Mouse (Mus musculus) megakaryocyte, embryonic 14.5 days (primary cell): Measurements from ENCODE around the gene Cartpt. TPM values are rescaled to one million over a fixed set of nuclear protein-coding genes. Genes with fewer than 3 reads are reported as not detected.
"Not testable (repeated sequence)": the region's sequence is repeated elsewhere in the genome, so short reads cannot be mapped to it uniquely, and the experiment has no call there.

Experiments used
- H3K27me3 ChIP-seq: replicated peaks from 2 replicates; pipeline ENCODE3; 2012; ENCODE audit warnings: inconsistent platforms
- H3K36me3 ChIP-seq: replicated peaks from 2 replicates; pipeline ENCODE3; 2012; ENCODE audit warnings: low read length, inconsistent platforms, mixed read lengths
- H3K4me1 ChIP-seq: 2 replicates; pipeline ENCODE4 v1.6.1; 2012; ENCODE audit warnings: inconsistent platforms
- H3K4me3 ChIP-seq: replicated peaks from 2 replicates; pipeline ENCODE3; 2012; ENCODE audit warnings: moderate library complexity, mild to moderate bottlenecking, inconsistent platforms
- H3K9me3 ChIP-seq: 2 replicates; pipeline ENCODE4 v1.6.1; 2012; ENCODE audit warnings: inconsistent platforms
- FLI1 ChIP-seq: IDR thresholded peaks from 2 replicates; pipeline ENCODE4 v1.6.1; 2012; ENCODE audit warnings: low read length, inconsistent platforms, mixed read lengths
- GATA1 ChIP-seq: IDR thresholded peaks from 3 replicates; pipeline ENCODE4 v1.6.1; 2012; ENCODE audit warnings: mixed read lengths, low read length, inconsistent platforms, borderline replicate concordance
- polyA plus RNA-seq: library from polyadenylated mRNA; stranded (reverse); fragments of >175 nt; gene quantifications from 2 replicates; pipeline ENCODE4 v1.2.3, GENCODE M21; 2012; ENCODE audit warnings: low replicate concordance; ENCODE audit not compliant: insufficient read depth

Cartpt gene
- polyA plus RNA-seq, 1 experiment, result not detected

- no peak overlapping the region for H3K4me3 ChIP-seq
- H3K27me3 ChIP-seq, result peaks cover 36% of the 10 kb centered on the region
- H3K4me1 ChIP-seq, result no peaks in the 10 kb centered on the region; the same call in 1 of the 2 replicates
- no peaks in the 10 kb centered on the region for H3K9me3 ChIP-seq
- H3K36me3 ChIP-seq, result no peaks in the 10 kb centered on the region
- TF ChIP-seq GATA1 (no peak), FLI1 (no peak)
Observed at GRCm38 (mm10) chr13:99915632-99916031, 14.7 kb upstream of the Cartpt start.

- H3K36me3 ChIP-seq, result no peaks in the 10 kb centered on the region
- 0 out of 2 replicates have a peak, but pooled peaks cover 18% of the 10 kb centered on the region for H3K9me3 ChIP-seq
- no peak overlapping the region for H3K4me3 ChIP-seq
- peaks cover 14% of the 10 kb centered on the region for H3K4me1 ChIP-seq
- TF ChIP-seq FLI1 (no peak), GATA1 (no peak)
- peaks cover 46% of the 10 kb centered on the region for H3K27me3 ChIP-seq
Observed at GRCm38 (mm10) chr13:99900557-99900892, 366 bp downstream of the Cartpt start.

- Histone ChIP-seq H3K36me3 (no peaks in the 10 kb centered on the region), H3K4me1 (peaks cover 14% of the 10 kb centered on the region), H3K27me3 (peaks cover 44% of the 10 kb centered on the region), H3K4me3 (no peak overlapping the region), H3K9me3 (0 out of 2 replicates have a peak, but pooled peaks cover 18% of the 10 kb centered on the region)
- TF ChIP-seq GATA1, result no peak
- no peak for TF ChIP-seq FLI1
Observed at GRCm38 (mm10) chr13:99899670-99900556, 978 bp downstream of the Cartpt start.

GRCm38 (mm10) chr13:99898816-99899215 is 2.1 kb downstream of the Cartpt start:
- Histone ChIP-seq H3K4me3 (no peak overlapping the region), H3K27me3 (peaks cover 43% of the 10 kb centered on the region), H3K9me3 (0 out of 2 replicates have a peak, but pooled peaks cover 18% of the 10 kb centered on the region), H3K36me3 (no peaks in the 10 kb centered on the region), H3K4me1 (peaks cover 14% of the 10 kb centered on the region)
- TF ChIP-seq FLI1 (no peak), GATA1 (no peak)

- Histone ChIP-seq H3K9me3 (peaks cover 10% of the 10 kb centered on the region), H3K27me3 (peaks cover 18% of the 10 kb centered on the region), H3K4me1 (no peaks in the 10 kb centered on the region; the same call in 1 of the 2 replicates), H3K36me3 (no peaks in the 10 kb centered on the region), H3K4me3 (no peak overlapping the region)
- no peak for TF ChIP-seq FLI1
- TF ChIP-seq GATA1, result no peak
Observed at GRCm38 (mm10) chr13:99885636-99886035, 15.3 kb downstream of the Cartpt start.

- H3K27me3 ChIP-seq, H3K4me3 ChIP-seq, H3K4me1 ChIP-seq, H3K36me3 ChIP-seq: not testable (repeated sequence)
- H3K9me3 ChIP-seq, result peaks cover 20% of the 10 kb centered on the region
Observed at GRCm38 (mm10) chr13:99881774-99882173, 19.1 kb downstream of the Cartpt start.

- Histone ChIP-seq H3K9me3 (peaks cover 20% of the 10 kb centered on the region), H3K4me3 (no peak overlapping the region), H3K27me3 (peaks cover 2% of the 10 kb centered on the region), H3K4me1 (no peaks in the 10 kb centered on the region; the same call in 1 of the 2 replicates), H3K36me3 (no peaks in the 10 kb centered on the region)
- TF ChIP-seq GATA1 (no peak), FLI1 (no peak)
Observed at GRCm38 (mm10) chr13:99879696-99880095, 21.2 kb downstream of the Cartpt start.

GRCm38 (mm10) chr13:99872059-99872458 is 28.8 kb downstream of the Cartpt start:
- peaks cover 14% of the 10 kb centered on the region for H3K9me3 ChIP-seq
- TF ChIP-seq GATA1 (no peak), FLI1 (no peak)
- no peaks in the 10 kb centered on the region for H3K4me1 ChIP-seq
- peaks cover 2% of the 10 kb centered on the region for H3K27me3 ChIP-seq
- no peak overlapping the region for H3K4me3 ChIP-seq
- no peaks in the 10 kb centered on the region for H3K36me3 ChIP-seq

GRCm38 (mm10) chr13:99868438-99868837 is 32.5 kb downstream of the Cartpt start:
- Histone ChIP-seq H3K4me1 (0 out of 2 replicates have a peak, but pooled peaks cover 4% of the 10 kb centered on the region), H3K9me3 (peaks cover 14% of the 10 kb centered on the region), H3K36me3 (no peaks in the 10 kb centered on the region), H3K4me3 (no peak overlapping the region), H3K27me3 (peaks cover 12% of the 10 kb centered on the region)
- TF ChIP-seq GATA1 (no peak), FLI1 (no peak)

- peaks cover 12% of the 10 kb centered on the region for H3K27me3 ChIP-seq
- H3K4me1 ChIP-seq, result 0 out of 2 replicates have a peak, but pooled peaks cover 4% of the 10 kb centered on the region
- TF ChIP-seq FLI1 (no peak), GATA1 (no peak)
- H3K9me3 ChIP-seq, result peaks cover 18% of the 10 kb centered on the region
- no peaks in the 10 kb centered on the region for H3K36me3 ChIP-seq
- H3K4me3 ChIP-seq, result no peak overlapping the region
Observed at GRCm38 (mm10) chr13:99864331-99864730, 36.6 kb downstream of the Cartpt start.

GRCm38 (mm10) chr13:99860670-99861069 is 40.2 kb downstream of the Cartpt start:
- peaks cover 11% of the 10 kb centered on the region for H3K27me3 ChIP-seq

More at GRCm38 (mm10) chr13:99860670-99861069, 40.2 kb downstream of the Cartpt start:
- no peaks in the 10 kb centered on the region for H3K36me3 ChIP-seq
- peaks cover 7% of the 10 kb centered on the region for H3K9me3 ChIP-seq
- H3K4me1 ChIP-seq, result peaks cover 22% of the 10 kb centered on the region
- TF ChIP-seq GATA1 (no peak), FLI1 (no peak)
- no peak overlapping the region for H3K4me3 ChIP-seq
